Mouse (Mus musculus) thymus, adult 2 months (tissue): ENCODE results near the gene Gm10570.

Source experiments
- CTCF ChIP-seq: fragments of 200-500 bp; IDR thresholded peaks from 2 replicates; pipeline ENCODE4 v1.5.1; 2012; ENCODE audit warnings: mild to moderate bottlenecking, control low read depth, low read length, moderate library complexity, borderline replicate concordance; ENCODE audit not compliant: control insufficient read depth, poor library complexity, insufficient read depth; ENCODE audit errors: extremely low read depth
- POLR2A ChIP-seq: fragments of 200-500 bp; IDR thresholded peaks from 2 replicates; pipeline ENCODE4 v1.6.1; 2012; ENCODE audit warnings: mild to moderate bottlenecking, low read length, control low read depth, moderate library complexity; ENCODE audit not compliant: control insufficient read depth, poor library complexity, insufficient read depth; ENCODE audit errors: extremely low read depth

DNA sequence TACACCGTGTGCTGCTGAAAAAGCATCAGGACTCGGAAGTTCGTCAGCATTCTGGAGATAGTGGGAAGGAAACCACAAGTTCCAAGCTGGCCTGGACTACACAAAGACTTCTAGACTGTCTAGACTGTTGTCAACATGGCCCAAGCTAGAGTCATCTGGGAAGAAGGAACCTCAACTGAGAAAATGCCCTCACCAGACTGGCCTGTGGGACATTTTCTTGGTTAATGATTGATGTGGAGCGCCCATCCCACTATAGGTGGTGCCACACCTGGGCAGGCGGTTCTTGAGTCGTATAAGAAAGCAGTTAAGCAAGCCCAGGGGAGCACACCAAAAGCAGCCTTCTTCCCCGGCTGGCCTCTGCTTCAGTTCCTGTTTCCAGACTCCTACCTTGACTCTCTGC, 44.1 kb upstream of the Gm10570 start:
- TF ChIP-seq POLR2A (no peak), CTCF (no peak)
